Mouse (Mus musculus): ENCODE data around the gene Ccdc9.

DNA sequence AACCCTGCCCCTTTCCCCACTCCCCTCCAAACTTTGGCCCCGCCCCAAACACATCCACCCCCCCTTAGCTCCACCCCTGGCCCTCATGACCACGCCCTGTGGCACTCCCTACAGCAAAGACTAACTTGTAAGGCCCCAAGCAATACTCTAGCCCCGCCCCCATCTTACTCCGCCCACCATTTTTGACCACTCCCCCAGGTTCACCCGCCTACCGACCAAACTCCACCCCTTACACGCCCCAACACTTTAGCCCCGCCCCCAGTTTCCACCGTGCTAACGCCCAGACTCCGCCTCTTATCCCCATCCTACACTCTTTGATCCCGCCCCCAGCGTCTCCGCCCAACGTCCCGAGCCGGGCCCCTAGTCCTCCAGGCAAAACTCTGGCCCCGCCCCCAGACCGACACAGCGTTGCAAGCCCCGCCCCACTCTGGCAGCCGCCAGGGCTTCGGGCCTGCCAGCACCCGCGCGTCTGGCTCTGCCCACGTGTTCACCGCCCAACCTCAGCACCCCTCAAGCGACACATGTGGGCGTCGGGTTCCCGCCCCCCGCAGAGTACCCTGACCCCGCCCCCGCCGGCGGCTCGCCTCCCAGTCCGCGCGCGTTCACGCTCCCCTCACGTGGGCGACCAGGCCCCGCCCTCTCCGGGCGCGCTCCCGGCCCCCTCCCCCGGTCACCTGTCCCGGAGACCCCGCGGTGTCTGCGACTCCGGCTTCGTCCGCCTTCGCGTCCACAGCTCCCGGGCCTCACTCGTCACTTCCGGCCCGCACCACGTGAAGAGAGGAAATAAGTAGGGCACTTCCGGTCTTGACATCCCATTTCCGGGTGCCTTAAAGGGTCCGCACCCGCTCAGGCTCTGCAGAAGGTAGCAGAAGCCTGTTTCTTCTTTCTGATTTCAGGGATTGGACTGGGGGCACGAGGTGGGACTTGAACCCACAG, at the start of gene Ccdc9:
- TF ChIP-seq HCFC1 (IDR thresholded peaks at IDR 0.05; ENCODE audit: low read depth, low read length) (peak; percentile 88), ZKSCAN1 (IDR thresholded peaks at IDR 0.05; ENCODE audit: borderline replicate concordance, low read depth, low read length) (no peak)
